8 mouse cellular contexts compared by ENCODE assay signal in the genomic region with DNA sequence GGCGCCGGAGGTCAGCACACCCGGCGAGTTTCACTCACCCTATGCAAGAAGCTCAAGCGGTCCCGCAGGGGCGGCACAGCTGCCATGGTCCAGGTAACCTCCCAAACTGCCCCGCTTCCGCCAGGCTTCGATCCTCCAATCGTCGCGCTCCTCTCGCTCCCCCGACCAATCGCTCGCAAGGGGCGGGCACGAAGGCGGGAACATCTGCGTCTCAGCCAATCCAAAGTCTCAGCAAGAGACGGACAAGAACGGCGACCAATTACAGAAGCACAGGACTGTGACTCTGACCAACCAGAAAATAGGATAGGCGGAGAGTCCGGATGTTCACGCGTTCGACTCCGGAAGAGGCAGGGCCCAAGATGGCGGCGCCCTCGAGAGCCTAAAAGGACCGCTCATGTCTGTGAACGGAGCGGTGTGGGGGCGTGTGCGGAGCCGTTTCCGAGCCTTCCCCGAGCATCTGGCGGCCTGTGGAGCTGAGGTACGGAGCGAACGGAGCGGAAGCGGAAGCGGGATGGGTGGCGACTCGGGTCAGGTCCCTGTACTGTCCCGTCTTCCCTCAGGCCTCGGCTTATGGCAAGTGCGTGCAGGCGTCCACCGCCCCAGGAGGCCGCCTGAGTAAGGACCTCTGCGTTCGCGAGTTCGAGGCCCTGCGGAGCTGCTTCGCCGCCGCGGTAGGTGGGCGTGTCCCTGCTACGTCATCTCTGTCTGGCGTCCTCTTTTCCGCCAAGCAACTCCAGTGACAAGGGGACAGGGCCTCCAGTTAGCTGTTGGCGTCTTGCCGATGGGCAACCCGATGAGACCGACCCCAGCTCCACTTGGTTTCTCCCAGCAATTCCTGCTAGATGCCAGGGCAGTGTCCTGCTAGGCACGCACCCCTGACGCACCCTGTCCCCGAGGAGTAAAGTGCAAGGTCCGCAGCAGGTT. TPM values are rescaled to one million over a fixed set of nuclear protein-coding genes. Genes with fewer than 3 reads are reported as not detected.
DNase-seq lines count a peak whose midpoint lies in the region; ATAC-seq and TF ChIP-seq lines count a peak whose summit lies in the region.

TSS of gene Tepsin (minus strand) at position 144 of the 924 bp plus-strand sequence.
TSS of gene Ndufaf8 (plus strand) at position 341 of the 924 bp plus-strand sequence.

- H3K27me3 ChIP-seq in forebrain, embryonic 10.5 days (ENCODE audit: poor library complexity, severe bottlenecking) = no peaks in the 10 kb centered on the region
- H3K27me3 ChIP-seq in heart, embryonic 15.5 days = no peaks in the 10 kb centered on the region
- no peaks in the 10 kb centered on the region for H3K27me3 ChIP-seq in liver, embryonic 14.5 days (ENCODE audit: control insufficient read depth, insufficient read depth, low read length)
- no peaks in the 10 kb centered on the region for H3K27me3 ChIP-seq in neural tube, embryonic 11.5 days (ENCODE audit: control insufficient read depth, insufficient read depth, low read length)
- H3K27me3 ChIP-seq in stomach, postnatal 0 days (ENCODE audit: control insufficient read depth, insufficient read depth, low read length) = no peaks in the 10 kb centered on the region

- peak within 1 kb of the TSS; percentile 74 for H3K4me3 ChIP-seq in forebrain, embryonic 10.5 days
- H3K4me3 ChIP-seq in heart, embryonic 15.5 days = peak within 1 kb of the TSS; percentile 74
- peak within 1 kb of the TSS; percentile 82 to 95 for H3K4me3 ChIP-seq in liver, embryonic 14.5 days (ENCODE audit: insufficient read depth in 1 of 2, low read depth in 2 of 2, low read length in 2 of 2)
- peak within 1 kb of the TSS; percentile 84 for H3K4me3 ChIP-seq in neural tube, embryonic 11.5 days (ENCODE audit: low read depth, low read length)
- peak within 1 kb of the TSS; percentile 78 for H3K4me3 ChIP-seq in stomach, postnatal 0 days (ENCODE audit: low read depth, low read length)

- H3K4me1 ChIP-seq in forebrain, embryonic 10.5 days = peaks cover 38% of the 10 kb centered on the region
- peaks cover 26% of the 10 kb centered on the region for H3K4me1 ChIP-seq in heart, embryonic 15.5 days (replicated peaks)
- H3K4me1 ChIP-seq in liver, embryonic 14.5 days (replicated peaks; ENCODE audit: control insufficient read depth in 2 of 2, insufficient read depth in 2 of 2, low read length in 1 of 2) = peaks cover 11 to 16% of the 10 kb centered on the region in 2 experiments
- H3K4me1 ChIP-seq in neural tube, embryonic 11.5 days (ENCODE audit: control insufficient read depth, insufficient read depth, low read length) = peaks cover 10% of the 10 kb centered on the region
- H3K4me1 ChIP-seq in stomach, postnatal 0 days (replicated peaks; ENCODE audit: control insufficient read depth, insufficient read depth) = 0 out of 2 replicates have a peak, but pooled peaks cover 6% of the 10 kb centered on the region

- H3K4me2 ChIP-seq in heart, embryonic 15.5 days = peak within 1 kb of the TSS; percentile 85
- H3K4me2 ChIP-seq in liver, embryonic 14.5 days (ENCODE audit: low read depth) = peak within 1 kb of the TSS; percentile 95
- H3K4me2 ChIP-seq in neural tube, embryonic 11.5 days (ENCODE audit: low read depth) = peak within 1 kb of the TSS; percentile 78
- H3K4me2 ChIP-seq in stomach, postnatal 0 days (replicated peaks; ENCODE audit: low read depth) = peak within 1 kb of the TSS; percentile 88

- H3K36me3 ChIP-seq in forebrain, embryonic 10.5 days (replicated peaks) = peaks cover 38% of the 10 kb centered on the region
- H3K36me3 ChIP-seq in heart, embryonic 15.5 days = peaks cover 26% of the 10 kb centered on the region; the same call in 1 of the 2 replicates
- H3K36me3 ChIP-seq in liver, embryonic 14.5 days (replicated peaks; ENCODE audit: control insufficient read depth, insufficient read depth, low read depth) = peaks cover 2% of the 10 kb centered on the region
- no peaks in the 10 kb centered on the region; the same call in 1 of the 2 replicates for H3K36me3 ChIP-seq in neural tube, embryonic 11.5 days (ENCODE audit: control insufficient read depth, insufficient read depth, low read length)
- H3K36me3 ChIP-seq in stomach, postnatal 0 days (ENCODE audit: control insufficient read depth, insufficient read depth, low read length) = peaks cover 3% of the 10 kb centered on the region; the same call in 1 of the 2 replicates

- no peak for TF ChIP-seq CTCF in liver, embryonic 14.5 days (IDR thresholded peaks at IDR 0.05; ENCODE audit: low read depth)
- TF ChIP-seq CTCF in stomach, postnatal 0 days (IDR thresholded peaks at IDR 0.05; ENCODE audit: low read depth) = no peak

- no peaks in the 10 kb centered on the region for H3K9me3 ChIP-seq in forebrain, embryonic 10.5 days
- no peaks in the 10 kb centered on the region for H3K9me3 ChIP-seq in heart, embryonic 15.5 days (replicated peaks)
- H3K9me3 ChIP-seq in liver, embryonic 14.5 days (ENCODE audit: control insufficient read depth, low read length) = no peaks in the 10 kb centered on the region
- no peaks in the 10 kb centered on the region for H3K9me3 ChIP-seq in neural tube, embryonic 11.5 days (ENCODE audit: control insufficient read depth, low read length)
- H3K9me3 ChIP-seq in stomach, postnatal 0 days (ENCODE audit: control insufficient read depth, low read length) = no peaks in the 10 kb centered on the region

- peak within 1 kb of the TSS; percentile 94 for H3K27ac ChIP-seq in forebrain, embryonic 10.5 days
- peak within 1 kb of the TSS; percentile 97 for H3K27ac ChIP-seq in heart, embryonic 15.5 days
- H3K27ac ChIP-seq in liver, embryonic 14.5 days = peak within 1 kb of the TSS; percentile 68
- H3K27ac ChIP-seq in neural tube, embryonic 11.5 days (ENCODE audit: low read depth, low read length) = peak within 1 kb of the TSS; percentile 91
- peak within 1 kb of the TSS; percentile 95 for H3K27ac ChIP-seq in stomach, postnatal 0 days (replicated peaks)

- WGBS in forebrain, embryonic 10.5 days = under 1% methylated on average over 77 of the region's 77 CpGs
- under 1% methylated on average over 77 of the region's 77 CpGs for WGBS in heart, embryonic 15.5 days
- WGBS in liver, embryonic 14.5 days (ENCODE audit: insufficient replicate concordance) = under 1% methylated on average over 77 of the region's 77 CpGs
- under 1% methylated on average over 77 of the region's 77 CpGs for WGBS in neural tube, embryonic 11.5 days
- WGBS in stomach, postnatal 0 days = under 1% methylated on average over 77 of the region's 77 CpGs

- TF ChIP-seq EP300 in liver, embryonic 14.5 days (IDR thresholded peaks at IDR 0.05; ENCODE audit: low read depth) = peak; percentile 88
- peak; percentile 99 for TF ChIP-seq EP300 in stomach, postnatal 0 days (optimal IDR thresholded peaks at IDR 0.05)

- DNase-seq in CD8-positive naive resting alpha-beta T cell, adult 2 months (ENCODE audit: low read depth in 2 of 2, low spot score in 2 of 2) = peak; percentile 99 to 100
- peak; percentile 96 for DNase-seq in c-Kit-positive CD71-negative TER-119-negative erythroid progenitor cells, embryonic 14.5 days (ENCODE audit: low read depth)
- peak; percentile 99 for DNase-seq in forebrain, embryonic 10.5 days (ENCODE audit: extremely low spot score, low spot score)
- peak; percentile 95 to 98 for DNase-seq in kidney, postnatal 25 days
- peak; percentile 94 to 96 (median 95) for DNase-seq in liver, embryonic 14.5 days (ENCODE audit: low read depth in 3 of 3, low spot score in 3 of 3)
- DNase-seq in neural tube, embryonic 11.5 days (ENCODE audit: low spot score) = peak; percentile 97
- DNase-seq in stomach, postnatal 0 days (ENCODE audit: low spot score) = peak; percentile 98

- H3K9ac ChIP-seq in heart, embryonic 15.5 days = peak within 1 kb of the TSS; percentile 86
- peak within 1 kb of the TSS; percentile 90 for H3K9ac ChIP-seq in liver, embryonic 14.5 days (replicated peaks)
- peak within 1 kb of the TSS; percentile 80 for H3K9ac ChIP-seq in neural tube, embryonic 11.5 days (ENCODE audit: low read length)
- peak within 1 kb of the TSS; percentile 91 for H3K9ac ChIP-seq in stomach, postnatal 0 days (ENCODE audit: low read length)

- peak; percentile 98 for ATAC-seq in heart, embryonic 15.5 days (replicated peaks; ENCODE audit: insufficient number of reproducible peaks, insufficient read depth, low FRiP score, low read depth)
- peak; percentile 97 for ATAC-seq in liver, embryonic 14.5 days (ENCODE audit: insufficient read depth)
- peak; percentile 98 for ATAC-seq in neural tube, embryonic 11.5 days (ENCODE audit: insufficient read depth, low FRiP score, low TSS enrichment)
- ATAC-seq in stomach, postnatal 0 days (ENCODE audit: low FRiP score, low TSS enrichment) = peak; percentile 96

RNA-seq across cellular contexts. Expression of gene Tepsin, which starts in this region (rescaled TPM):
- 17.7 and 20.6 TPM in 2 replicates for polyA plus RNA-seq in forebrain, embryonic 10.5 days (2016; fragmentation: Nextera tagmentation; extraction: Ambion mirVana)
- polyA plus RNA-seq in heart, embryonic 15.5 days (2015; fragmentation: Nextera tagmentation; extraction: Ambion mirVana) = 13.2 and 17.0 TPM in 2 replicates
- polyA plus RNA-seq in liver, embryonic 14.5 days (2012; rRNA removed) = 11.0 and 12.7 TPM in 2 replicates
- polyA plus RNA-seq in liver, embryonic 14.5 days (2014; fragmentation: Nextera tagmentation; extraction: Ambion mirVana) = 4.2 and 4.4 TPM in 2 replicates
- polyA plus RNA-seq in neural tube, embryonic 11.5 days (2014; fragmentation: Nextera tagmentation; extraction: Ambion mirVana) = 16.9 and 18.8 TPM in 2 replicates
- 8.3 and 11.5 TPM in 2 replicates for polyA plus RNA-seq in stomach, postnatal 0 days (2015; fragmentation: Nextera tagmentation; extraction: Ambion mirVana)

RNA-seq across cellular contexts. Expression of gene Ndufaf8, which starts in this region (rescaled TPM):
- 87.4 and 97.7 TPM in 2 replicates for polyA plus RNA-seq in forebrain, embryonic 10.5 days (2016; fragmentation: Nextera tagmentation; extraction: Ambion mirVana)
- 80.9 and 84.1 TPM in 2 replicates for polyA plus RNA-seq in heart, embryonic 15.5 days (2015; fragmentation: Nextera tagmentation; extraction: Ambion mirVana)
- polyA plus RNA-seq in liver, embryonic 14.5 days (2012; rRNA removed) = 20.3 and 30.3 TPM in 2 replicates
- 52.9 and 57.5 TPM in 2 replicates for polyA plus RNA-seq in liver, embryonic 14.5 days (2014; fragmentation: Nextera tagmentation; extraction: Ambion mirVana)
- polyA plus RNA-seq in neural tube, embryonic 11.5 days (2014; fragmentation: Nextera tagmentation; extraction: Ambion mirVana) = 65.7 and 70.7 TPM in 2 replicates
- 84.8 and 84.9 TPM in 2 replicates for polyA plus RNA-seq in stomach, postnatal 0 days (2015; fragmentation: Nextera tagmentation; extraction: Ambion mirVana)

Comparison
In these comparisons a context has a peak if more than half of its experiments do, and no peak if none do; other contexts are left out.
1. Peak in every context shown above with its lines: DNase-seq, ATAC-seq, H3K4me3 ChIP-seq and H3K27ac ChIP-seq.